Mouse (Mus musculus) kidney, embryonic 15.5 days (tissue): Measurements from ENCODE around the gene Dnttip1. TPM values are rescaled to one million over a fixed set of nuclear protein-coding genes. Genes with fewer than 3 reads are reported as not detected.

Experiments used
- polyA plus RNA-seq: library from polyadenylated mRNA; unstranded; fragments of >200 nt; fragmentation: Nextera tagmentation; extraction: Ambion mirVana; gene quantifications from 2 replicates; pipeline ENCODE4 v1.2.1, GENCODE M21; 2015

Gene Dnttip1
- polyA plus RNA-seq, 1 experiment from 2014 or later, result 75.1 TPM

Other genes with a start within 250 kb of the Dnttip1 start
- gene Pigt, start 248.5 kb upstream of the Dnttip1 start, polyA plus RNA-seq, result 65.1 and 69.6 TPM in 2 replicates
- 329 and 368 TPM in 2 replicates for gene Wfdc2, start 183.6 kb upstream of the Dnttip1 start, polyA plus RNA-seq
- not detected in 2 replicates for gene Spint3, start 172.5 kb upstream of the Dnttip1 start, polyA plus RNA-seq
- 0.34 TPM in 1 of 2 replicates, not detected in the other for gene Wfdc6a, start 160.5 kb upstream of the Dnttip1 start, polyA plus RNA-seq
- not detected in 2 replicates for gene Eppin, start 152.4 kb upstream of the Dnttip1 start, polyA plus RNA-seq
- not detected in 2 replicates for gene Wfdc6b, start 132.5 kb upstream of the Dnttip1 start, polyA plus RNA-seq
- gene Wfdc8, start 132.4 kb upstream of the Dnttip1 start, polyA plus RNA-seq, result not detected in 2 replicates
- not detected in 2 replicates for gene Wfdc16, start 107.2 kb upstream of the Dnttip1 start, polyA plus RNA-seq
- 0.41 TPM in 1 of 2 replicates, not detected in the other for gene Wfdc10, start 89.9 kb upstream of the Dnttip1 start, polyA plus RNA-seq
- not detected in 2 replicates for gene Wfdc9, start 89.4 kb upstream of the Dnttip1 start, polyA plus RNA-seq
- not detected in 2 replicates for gene Wfdc11, start 71.9 kb upstream of the Dnttip1 start, polyA plus RNA-seq
- 0.43 and 0.57 TPM in 2 replicates for gene Wfdc13, start 60.9 kb upstream of the Dnttip1 start, polyA plus RNA-seq
- gene Spint4, start 47.5 kb upstream of the Dnttip1 start, polyA plus RNA-seq, result 0.65 and 0.76 TPM in 2 replicates
- gene Spint5, start 30.7 kb upstream of the Dnttip1 start, polyA plus RNA-seq, result not detected in 2 replicates
- 1.2 and 1.3 TPM in 2 replicates for gene Wfdc3, start 52 bp upstream of the Dnttip1 start, polyA plus RNA-seq
- 517 and 530 TPM in 2 replicates for gene Ube2c, start 23.9 kb downstream of the Dnttip1 start, polyA plus RNA-seq
- gene Tnnc2, start 34.0 kb downstream of the Dnttip1 start, polyA plus RNA-seq, result 40.1 and 87.2 TPM in 2 replicates
- 21.5 and 24.0 TPM in 2 replicates for gene Snx21, start 39.8 kb downstream of the Dnttip1 start, polyA plus RNA-seq
- 20.8 and 21.2 TPM in 2 replicates for gene Acot8, start 58.9 kb downstream of the Dnttip1 start, polyA plus RNA-seq
- gene Zswim3, start 59.1 kb downstream of the Dnttip1 start, polyA plus RNA-seq, result 9.0 and 9.2 TPM in 2 replicates
- gene Zswim1, start 76.7 kb downstream of the Dnttip1 start, polyA plus RNA-seq, result 18.4 and 19.8 TPM in 2 replicates
- gene Spata25, start 82.6 kb downstream of the Dnttip1 start, polyA plus RNA-seq, result 0.21 TPM in 1 of 2 replicates, not detected in the other
- 160 and 170 TPM in 2 replicates for gene Ctsa, start 86.9 kb downstream of the Dnttip1 start, polyA plus RNA-seq
- gene Neurl2, start 87.5 kb downstream of the Dnttip1 start, polyA plus RNA-seq, result 7.0 and 8.9 TPM in 2 replicates
- gene Pltp, start 111.7 kb downstream of the Dnttip1 start, polyA plus RNA-seq, result 35.6 and 38.7 TPM in 2 replicates
- gene Pcif1, start 133.3 kb downstream of the Dnttip1 start, polyA plus RNA-seq, result 73.1 and 81.1 TPM in 2 replicates
- gene Zfp335, start 165.8 kb downstream of the Dnttip1 start, polyA plus RNA-seq, result 12.1 and 14.4 TPM in 2 replicates
- 2.6 and 41.3 TPM in 2 replicates for gene Mmp9, start 194.8 kb downstream of the Dnttip1 start, polyA plus RNA-seq
- 1.1 TPM in 2 replicates for gene Slc12a5, start 214.8 kb downstream of the Dnttip1 start, polyA plus RNA-seq